Mouse (Mus musculus): ENCODE measurements at regions not wholly inside any gene's neighbourhood (a gene's known extent, or its start where the extent isn't known, plus 50 kb on each side); places are given as distances from the start of the nearest gene placed in this dataset.

DNA sequence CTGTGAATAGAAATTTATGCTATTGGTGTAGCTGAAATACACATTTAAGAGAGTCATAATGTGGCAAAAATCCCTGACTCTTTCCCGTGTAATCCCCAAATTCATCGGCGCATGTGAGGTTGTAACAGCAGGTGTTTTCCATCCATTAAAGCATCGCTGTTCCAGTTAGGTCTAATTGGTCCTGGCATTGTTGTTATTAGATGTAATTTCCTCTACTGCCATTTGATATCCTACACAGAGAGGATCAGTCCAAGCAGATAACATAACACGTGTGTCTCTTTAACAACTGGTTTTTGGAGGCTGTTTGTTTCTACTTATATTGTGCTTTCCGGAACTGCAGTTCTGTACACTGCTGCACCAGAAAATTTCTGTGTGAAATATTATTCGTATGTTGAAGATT lies 101.8 kb downstream of the Vgll3 start:
- no peak for DNase-seq (ENCODE audit: low spot score)

DNA sequence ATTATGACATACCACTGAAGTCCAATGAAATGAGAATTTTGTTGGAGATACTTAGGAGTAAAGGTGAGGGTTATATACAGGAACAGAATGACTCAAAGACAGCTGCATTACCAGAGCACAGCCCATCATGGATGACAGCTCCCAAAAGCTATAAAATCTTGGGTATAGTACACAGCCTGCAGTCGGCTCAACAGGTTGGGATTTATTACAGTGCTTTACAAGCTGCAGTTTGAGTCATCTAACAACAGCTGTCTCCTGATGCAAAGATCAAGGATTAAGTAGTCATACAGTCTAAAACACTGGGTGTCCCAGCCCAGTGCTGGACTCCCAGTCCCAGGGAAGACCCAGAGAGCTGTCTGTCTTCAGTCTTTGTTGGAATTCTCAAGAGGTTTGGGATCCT lies 110.9 kb downstream of the Vgll3 start:
- no peak for DNase-seq (ENCODE audit: low spot score)

GRCm38 (mm10) chr16:65963829-65964228 lies 148.8 kb downstream of the Vgll3 start:
- DNase-seq (ENCODE audit: low spot score): no peak

DNA sequence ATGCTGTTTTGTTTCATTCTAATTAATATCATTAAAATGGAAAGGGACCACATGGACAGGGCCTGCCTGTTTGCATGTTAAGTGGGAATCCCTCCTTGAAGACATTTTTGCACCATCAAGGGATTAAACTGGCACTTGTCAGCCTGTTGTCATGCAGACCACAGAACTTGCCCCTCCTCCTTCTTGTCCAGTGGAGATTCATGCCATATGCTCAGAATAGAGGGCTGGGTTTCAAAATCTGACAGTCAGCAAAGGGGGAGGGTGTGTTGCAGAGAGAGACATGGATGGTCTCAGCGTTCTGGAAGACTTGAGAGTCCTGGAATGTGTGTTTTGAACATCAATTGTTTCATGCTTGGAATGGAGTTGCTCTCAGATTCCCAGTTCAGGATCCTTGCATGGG lies 149.2 kb downstream of the Vgll3 start:
- no peak for DNase-seq (ENCODE audit: low spot score)

DNA sequence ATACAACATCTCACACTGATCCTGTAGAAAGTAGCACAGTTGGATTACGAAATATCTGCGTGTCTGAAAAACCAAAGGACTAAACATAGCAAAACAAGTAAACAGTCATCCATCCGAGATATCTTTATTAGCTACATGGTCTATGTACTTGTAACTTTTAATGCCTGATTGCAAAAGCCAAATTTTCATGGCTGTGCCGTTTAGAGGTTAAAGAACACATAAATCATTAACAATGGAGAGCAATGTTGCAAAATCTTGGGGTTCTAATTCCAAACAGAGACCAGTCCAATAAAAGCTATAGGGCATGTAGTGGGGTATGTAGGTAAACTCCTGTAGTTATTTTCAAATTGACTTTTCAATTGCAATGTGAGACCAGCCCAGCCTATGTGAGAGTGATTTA lies 162.0 kb downstream of the Vgll3 start:
- no peak for DNase-seq (ENCODE audit: low spot score)

- no peak for DNase-seq (ENCODE audit: low spot score)
These were observed 172.1 kb downstream of the Vgll3 start for GRCm38 (mm10) chr16:65987186-65987585.

GRCm38 (mm10) chr16:65999343-65999742 lies 184.3 kb downstream of the Vgll3 start:
- DNase-seq (ENCODE audit: low spot score): no peak

DNA sequence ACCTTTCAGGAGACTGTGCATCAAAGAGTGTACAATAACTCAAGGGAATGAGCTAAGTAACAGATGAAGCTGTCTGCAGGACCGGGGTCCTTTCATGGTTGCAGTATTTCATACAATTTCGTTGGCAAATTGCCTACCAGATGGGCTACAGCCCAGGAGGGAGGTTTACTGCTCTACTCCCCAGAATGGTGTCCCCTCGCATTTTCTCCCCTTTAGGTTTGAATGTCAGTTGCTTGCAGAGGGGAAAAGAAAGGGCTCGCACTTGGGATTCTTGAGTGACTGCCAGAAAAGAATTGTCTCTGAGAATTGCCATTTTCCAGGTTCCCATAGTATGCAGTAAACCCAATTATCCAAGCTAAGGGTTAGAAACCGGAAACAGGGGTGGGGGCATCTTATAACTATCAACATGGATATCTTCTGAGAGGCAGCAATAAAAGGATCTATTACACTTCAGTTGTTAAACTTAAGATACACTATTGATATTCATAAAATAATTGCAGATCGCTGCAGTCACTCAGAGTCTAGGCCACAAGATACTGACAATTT lies 185.7 kb downstream of the Vgll3 start:
- DNase-seq (ENCODE audit: low spot score): no peak

GRCm38 (mm10) chr16:66004689-66005088 lies 189.6 kb downstream of the Vgll3 start:
- DNase-seq (ENCODE audit: low spot score): no peak

DNA sequence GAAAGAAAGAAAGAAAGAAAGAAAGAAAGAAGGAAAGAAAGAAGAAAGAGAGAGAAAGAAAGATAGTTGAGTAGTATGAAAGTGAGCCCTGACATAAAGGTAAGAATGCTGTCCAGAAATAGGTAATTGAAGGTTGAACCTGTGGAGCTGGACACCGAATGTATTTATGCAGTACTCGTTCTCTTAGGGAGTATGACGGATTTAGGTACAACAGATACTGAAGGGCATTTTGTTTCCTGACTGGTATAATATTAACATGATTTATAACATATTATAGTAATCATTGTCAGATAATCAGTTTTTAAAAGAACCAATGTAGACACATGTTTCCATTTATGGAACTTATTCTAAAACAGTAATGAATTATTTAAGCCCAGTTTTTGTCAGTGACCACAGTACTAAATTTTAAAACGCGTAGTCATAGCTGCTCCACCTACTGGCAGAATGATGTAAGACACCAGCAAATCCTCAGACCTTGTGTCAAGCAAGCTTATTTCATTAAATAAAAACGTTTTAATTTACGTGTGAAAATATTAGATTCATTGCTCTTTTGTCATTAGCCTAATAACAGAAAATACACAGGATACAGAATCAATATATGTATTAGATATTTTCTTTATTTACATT lies 191.0 kb downstream of the Vgll3 start:
- peak; percentile 41 for DNase-seq (ENCODE audit: low spot score)

DNA sequence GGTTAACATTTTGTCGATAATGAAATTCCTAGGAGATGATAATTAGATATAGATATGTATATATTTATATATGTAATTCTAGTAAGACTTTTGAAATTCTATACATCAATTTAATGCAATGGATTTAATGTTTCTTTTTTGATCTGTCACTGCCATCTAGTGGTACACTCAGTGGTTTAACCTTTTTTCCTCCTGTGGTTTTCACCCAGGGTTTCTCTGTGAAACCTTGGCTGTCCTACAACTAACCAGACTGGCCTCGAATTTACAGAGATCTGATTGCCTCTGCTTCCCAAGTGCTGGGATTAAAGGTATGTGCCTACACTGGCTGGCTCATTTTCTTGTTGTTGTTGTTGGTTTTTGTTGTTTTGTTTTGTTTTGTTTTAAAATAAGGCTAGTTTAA lies 198.6 kb downstream of the Vgll3 start:
- no peak for DNase-seq (ENCODE audit: low spot score)

GRCm38 (mm10) chr16:66014861-66015602 lies 200.0 kb downstream of the Vgll3 start:
- no peak for DNase-seq (ENCODE audit: low spot score)

DNA sequence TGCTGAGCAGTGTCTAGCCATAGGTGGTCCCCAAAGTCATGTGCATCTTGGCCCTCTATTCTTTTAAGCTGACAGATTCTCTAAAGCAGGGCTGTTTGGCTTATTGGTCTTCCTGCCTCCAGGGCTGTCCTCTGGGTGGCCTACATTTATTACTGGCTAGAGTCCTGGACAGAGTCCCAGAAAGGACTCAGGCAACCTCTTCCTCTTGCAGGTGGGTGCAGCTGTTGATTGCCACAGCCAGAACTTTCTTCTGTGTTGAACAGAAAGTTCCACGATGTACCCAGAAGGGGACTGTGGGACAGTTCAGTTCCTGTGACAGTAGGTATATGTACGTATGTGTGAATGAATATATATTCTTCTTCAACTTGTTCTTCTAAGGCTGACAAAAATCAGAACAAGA lies 202.0 kb downstream of the Vgll3 start:
- no peak for DNase-seq (ENCODE audit: low spot score)

- no peak for DNase-seq (ENCODE audit: low spot score)
These were observed 208.3 kb downstream of the Vgll3 start for GRCm38 (mm10) chr16:66023397-66023796.
